Mouse (Mus musculus): ENCODE results near the gene Wdr44. TPM values are rescaled to one million over a fixed set of nuclear protein-coding genes. Genes with fewer than 3 reads are reported as not detected.

Wdr44 gene
- 8.9 TPM for polyA plus RNA-seq (2021)

DNA sequence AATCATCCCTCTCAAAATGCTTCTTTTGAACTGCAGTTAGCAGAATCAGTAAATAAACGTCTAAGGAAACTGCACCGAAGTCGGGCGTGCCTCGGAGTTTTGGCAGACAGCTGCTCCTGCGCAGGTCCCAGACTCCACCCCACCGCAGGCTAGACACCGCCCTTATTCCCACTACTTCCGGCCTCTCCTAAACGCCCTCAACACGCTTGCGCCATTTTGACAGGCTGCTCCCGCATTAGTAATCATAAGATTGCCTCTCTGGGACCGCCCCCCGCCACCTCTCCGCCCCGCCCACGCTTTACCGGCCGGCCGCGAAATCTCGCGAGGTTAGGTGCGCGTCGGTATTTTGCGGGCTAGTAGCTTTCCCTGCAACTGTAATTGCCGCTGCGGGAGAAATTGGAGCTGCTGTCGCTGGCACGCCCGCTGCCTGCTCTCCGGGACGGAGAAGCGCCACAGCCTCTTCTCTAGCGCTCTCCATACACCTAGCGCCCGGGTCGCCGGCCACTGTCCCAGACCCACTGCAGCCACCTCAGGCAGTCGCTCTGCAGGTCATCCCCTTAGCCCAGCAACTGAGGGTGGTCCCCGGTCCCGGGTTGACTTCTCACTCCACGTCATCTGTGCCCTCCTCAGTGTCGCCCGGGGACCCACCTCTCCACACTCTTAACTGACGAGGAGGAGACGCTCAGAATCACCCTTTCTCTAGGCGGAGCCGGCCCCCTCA lies at the start of gene Wdr44:
Gene Wdr44 (plus strand): TSS at position 330 of the 721 bp plus-strand sequence.
- no peak for TF ChIP-seq CTCF (IDR thresholded peaks at IDR 0.05)
- peaks cover 22% of the 10 kb centered on the region for H3K27me3 ChIP-seq
- in situ Hi-C loops (cut with MboI; ENCODE audit: low pct_unique_long_range_greater_than_20kb): no loop called here
- POLR2A ChIA-PET: no interaction called here
- DNase-seq (ENCODE audit: low read depth, low spot score) (peak; percentile 37), ATAC-seq (peak; percentile 93)
- CTCF ChIA-PET: no interaction called here

- in situ Hi-C loops (cut with MboI; ENCODE audit: low pct_unique_long_range_greater_than_20kb): no loop called here
- no peak for ATAC-seq
- ChIA-PET CTCF (no interaction called here), POLR2A (no interaction called here)
- no peak for DNase-seq (ENCODE audit: low read depth, low spot score)
- no peak for TF ChIP-seq CTCF (IDR thresholded peaks at IDR 0.05)
- H3K27me3 ChIP-seq: peaks cover 3% of the 10 kb centered on the region
These were observed 44.5 kb upstream of the Wdr44 start for GRCm38 (mm10) chrX:23648371-23648770.

DNA sequence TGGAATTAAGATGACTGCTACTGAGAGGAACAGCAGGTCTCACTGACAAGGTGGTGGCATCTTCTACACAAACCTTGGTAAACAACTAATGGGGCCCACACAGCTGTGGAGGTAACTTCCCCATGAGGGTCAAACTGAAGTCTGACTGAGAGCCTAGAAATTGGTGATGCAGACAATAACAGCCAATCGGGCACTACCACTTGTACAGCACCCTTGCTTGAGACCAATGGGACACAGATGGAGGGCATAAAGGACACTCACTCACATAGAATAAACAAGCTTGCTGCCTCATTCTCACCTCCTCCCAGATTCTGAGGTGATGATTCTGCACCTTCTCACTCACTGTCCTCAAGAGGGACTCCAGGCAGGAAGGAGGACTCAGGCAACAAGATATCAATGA lies 30.6 kb upstream of the Wdr44 start:
- DNase-seq (ENCODE audit: low read depth, low spot score) (no peak), ATAC-seq (no peak)
- TF ChIP-seq CTCF (IDR thresholded peaks at IDR 0.05): no peak
- H3K27me3 ChIP-seq: peaks cover 19% of the 10 kb centered on the region
- in situ Hi-C loops (cut with MboI; ENCODE audit: low pct_unique_long_range_greater_than_20kb): no loop called here
- POLR2A ChIA-PET: no interaction called here
- CTCF ChIA-PET: no interaction called here

- ChIA-PET CTCF (no interaction called here), POLR2A (no interaction called here)
- in situ Hi-C loops (cut with MboI; ENCODE audit: low pct_unique_long_range_greater_than_20kb): no loop called here
- H3K27me3 ChIP-seq: peaks cover 50% of the 10 kb centered on the region
- no peak for TF ChIP-seq CTCF (IDR thresholded peaks at IDR 0.05)
- ATAC-seq (no peak), DNase-seq (ENCODE audit: low read depth, low spot score) (no peak)
These were observed 19.7 kb upstream of the Wdr44 start for GRCm38 (mm10) chrX:23673193-23673592.

- ChIA-PET CTCF (no interaction called here), POLR2A (no interaction called here)
- ATAC-seq (no peak), DNase-seq (ENCODE audit: low read depth, low spot score) (no peak)
- in situ Hi-C loops (cut with MboI; ENCODE audit: low pct_unique_long_range_greater_than_20kb): no loop called here
- TF ChIP-seq CTCF (IDR thresholded peaks at IDR 0.05): no peak
- peaks cover 54% of the 10 kb centered on the region for H3K27me3 ChIP-seq
These were observed 17.4 kb upstream of the Wdr44 start for GRCm38 (mm10) chrX:23675450-23675849.

DNA sequence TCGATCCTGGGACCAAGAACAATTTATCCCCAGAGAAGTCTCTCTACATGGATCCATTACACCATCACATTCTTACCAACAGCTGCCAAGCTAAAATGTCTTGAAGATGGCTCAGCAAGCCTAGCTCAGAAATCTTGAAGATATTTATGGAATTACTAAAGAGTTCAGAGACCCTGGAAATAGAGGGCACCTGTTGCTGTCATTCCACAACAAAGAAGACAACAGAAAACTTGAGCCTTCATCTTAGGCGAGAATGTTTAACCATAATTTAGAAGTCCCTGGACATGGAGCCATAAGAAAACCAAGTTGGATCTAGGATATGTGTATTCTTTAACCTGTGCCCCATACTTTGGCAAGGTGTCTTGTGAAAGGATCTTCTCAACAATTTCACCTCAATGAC lies 16.3 kb upstream of the Wdr44 start:
- peaks cover 59% of the 10 kb centered on the region for H3K27me3 ChIP-seq
- ChIA-PET CTCF (no interaction called here), POLR2A (no interaction called here)
- DNase-seq (ENCODE audit: low read depth, low spot score): no peak
- no peak for TF ChIP-seq CTCF (IDR thresholded peaks at IDR 0.05)
- no peak for ATAC-seq
- in situ Hi-C loops (cut with MboI; ENCODE audit: low pct_unique_long_range_greater_than_20kb): no loop called here

- peaks cover 56% of the 10 kb centered on the region for H3K27me3 ChIP-seq
- POLR2A ChIA-PET: no interaction called here
- TF ChIP-seq CTCF (IDR thresholded peaks at IDR 0.05): no peak
- CTCF ChIA-PET: no interaction called here
- in situ Hi-C loops (cut with MboI; ENCODE audit: low pct_unique_long_range_greater_than_20kb): no loop called here
- DNase-seq (ENCODE audit: low read depth, low spot score) (no peak), ATAC-seq (no peak)
These were observed 15.3 kb upstream of the Wdr44 start for GRCm38 (mm10) chrX:23677511-23677910.

DNA sequence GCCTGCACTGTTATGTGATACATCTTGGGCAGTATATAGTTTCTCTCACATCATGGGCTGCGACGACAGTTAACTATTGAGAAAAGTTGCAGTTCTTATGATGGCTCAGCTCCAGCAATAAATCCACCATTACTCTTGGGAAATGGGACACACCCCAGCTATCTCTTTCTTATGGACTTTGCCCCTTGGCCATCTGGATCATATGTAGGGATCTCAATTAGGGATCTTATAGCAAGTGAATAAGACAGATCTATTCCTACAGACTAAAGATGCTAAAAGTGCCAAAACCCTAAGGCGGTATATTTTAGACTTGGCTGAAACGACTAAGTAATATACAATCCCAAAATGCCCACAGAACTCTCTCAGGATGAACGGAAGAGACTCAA lies 522 bp upstream of the Wdr44 start:
- ATAC-seq (no peak), DNase-seq (ENCODE audit: low read depth, low spot score) (no peak)
- POLR2A ChIA-PET: no interaction called here
- CTCF ChIA-PET: no interaction called here
- in situ Hi-C loops (cut with MboI; ENCODE audit: low pct_unique_long_range_greater_than_20kb): no loop called here
- no peak for TF ChIP-seq CTCF (IDR thresholded peaks at IDR 0.05)
- peaks cover 22% of the 10 kb centered on the region for H3K27me3 ChIP-seq

DNA sequence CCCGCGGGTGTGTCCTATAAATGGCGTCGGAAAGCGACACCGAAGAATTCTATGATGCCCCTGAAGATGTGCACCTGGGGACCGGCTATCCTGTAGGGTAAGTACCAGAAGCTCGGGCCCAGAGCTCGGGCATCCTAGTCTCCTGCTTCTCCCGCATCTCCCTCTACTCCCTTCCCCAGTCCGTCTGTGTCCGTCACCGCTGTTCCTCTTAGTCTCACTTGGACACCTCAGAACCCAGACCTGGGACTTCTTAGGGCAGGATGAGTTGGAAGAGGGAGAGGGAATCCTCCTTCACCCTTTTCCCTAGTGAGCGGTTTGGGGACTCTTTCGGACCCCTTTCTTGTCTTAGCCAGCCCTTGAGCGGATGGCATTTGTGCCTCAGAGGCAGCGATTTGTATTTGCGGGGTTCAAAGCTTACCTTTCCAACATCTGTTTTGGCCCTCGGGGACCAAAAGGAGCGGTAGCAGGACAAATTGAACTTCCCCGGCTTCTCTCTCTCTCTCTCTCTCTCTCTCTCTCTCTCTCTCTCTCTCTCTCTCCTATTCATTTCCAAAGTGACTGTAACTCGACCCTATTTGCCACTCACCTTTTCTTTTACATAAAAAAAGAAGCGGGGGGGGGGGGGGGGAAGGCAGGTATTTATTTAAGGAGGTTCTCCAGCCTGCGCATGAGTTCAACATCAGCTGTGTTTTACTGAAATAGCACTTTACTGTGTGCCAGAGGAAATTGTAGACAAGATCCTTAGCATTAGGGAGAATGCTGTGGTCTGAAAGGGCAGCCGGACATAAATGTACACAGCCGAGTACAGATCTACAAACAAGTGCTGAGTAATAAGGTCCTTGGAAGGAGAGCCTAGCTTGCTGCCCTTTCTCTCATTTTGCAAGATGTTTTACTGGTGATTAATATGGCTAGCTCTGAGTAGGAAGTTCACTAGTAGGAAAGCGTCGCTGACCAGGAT lies 871 bp downstream of the Wdr44 start:
- peaks cover 22% of the 10 kb centered on the region for H3K27me3 ChIP-seq
- TF ChIP-seq CTCF (IDR thresholded peaks at IDR 0.05): no peak
- ATAC-seq: peak; percentile 33
- ChIA-PET CTCF (no interaction called here), POLR2A (no interaction called here)
- no peak for DNase-seq (ENCODE audit: low read depth, low spot score)
- in situ Hi-C loops (cut with MboI; ENCODE audit: low pct_unique_long_range_greater_than_20kb): no loop called here

DNA sequence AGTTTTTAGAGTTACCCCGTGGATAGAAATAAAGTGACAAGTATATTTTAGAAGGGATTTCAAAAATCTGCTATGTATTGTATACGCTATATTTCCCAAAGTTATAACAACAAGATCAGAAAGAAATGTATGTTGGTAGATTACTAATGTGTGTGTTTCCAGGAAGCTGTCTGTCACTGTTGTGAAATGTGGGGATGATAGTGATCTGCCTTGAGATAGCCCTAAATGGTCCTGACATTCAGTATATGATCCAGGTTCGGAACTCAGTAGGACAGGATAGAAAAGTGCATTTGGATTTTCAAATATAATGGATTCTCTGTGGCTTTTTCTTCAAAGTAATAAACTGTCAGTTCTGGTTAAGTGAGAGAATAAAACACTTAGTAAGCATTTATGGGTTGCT lies 1.7 kb downstream of the Wdr44 start:
- TF ChIP-seq CTCF (IDR thresholded peaks at IDR 0.05): no peak
- in situ Hi-C loops (cut with MboI; ENCODE audit: low pct_unique_long_range_greater_than_20kb): no loop called here
- peaks cover 18% of the 10 kb centered on the region for H3K27me3 ChIP-seq
- ATAC-seq (no peak), DNase-seq (ENCODE audit: low read depth, low spot score) (no peak)
- ChIA-PET POLR2A (no interaction called here), CTCF (no interaction called here)

DNA sequence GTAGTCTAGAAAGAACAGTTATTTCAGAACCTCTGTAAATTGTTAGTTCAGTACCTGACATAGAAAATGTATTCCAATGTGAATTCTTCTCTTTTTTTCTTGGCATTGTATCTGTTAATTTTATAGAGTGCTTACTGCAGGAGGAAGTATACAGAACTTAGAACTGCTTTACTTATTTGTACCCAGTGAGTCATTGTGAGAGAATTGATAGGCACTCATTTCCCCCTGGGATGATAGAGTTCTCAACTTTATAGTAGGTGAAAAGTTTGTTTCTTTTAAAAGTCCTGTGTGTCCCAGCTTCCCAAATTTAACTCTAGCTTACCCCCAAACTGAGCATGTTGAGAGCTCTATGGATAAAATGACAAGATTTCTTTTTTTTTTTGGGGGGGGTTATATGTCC lies 2.3 kb downstream of the Wdr44 start:
- CTCF ChIA-PET: interaction anchor here (1.0 kb wide), 1 partner anchor 15 kb away, joined by 3 read pairs; no protein-coding TSS in a partner anchor
- no peak for TF ChIP-seq CTCF (IDR thresholded peaks at IDR 0.05)
- peaks cover 13% of the 10 kb centered on the region for H3K27me3 ChIP-seq

More for the DNA sequence above, 2.3 kb downstream of the Wdr44 start:
- in situ Hi-C loops (cut with MboI; ENCODE audit: low pct_unique_long_range_greater_than_20kb): no loop called here
- ATAC-seq (no peak), DNase-seq (ENCODE audit: low read depth, low spot score) (no peak)
- POLR2A ChIA-PET: no interaction called here

Measured in Patski (cell line).